Comparison of ENCODE assay signal across 8 mouse cellular contexts in the genomic region with DNA sequence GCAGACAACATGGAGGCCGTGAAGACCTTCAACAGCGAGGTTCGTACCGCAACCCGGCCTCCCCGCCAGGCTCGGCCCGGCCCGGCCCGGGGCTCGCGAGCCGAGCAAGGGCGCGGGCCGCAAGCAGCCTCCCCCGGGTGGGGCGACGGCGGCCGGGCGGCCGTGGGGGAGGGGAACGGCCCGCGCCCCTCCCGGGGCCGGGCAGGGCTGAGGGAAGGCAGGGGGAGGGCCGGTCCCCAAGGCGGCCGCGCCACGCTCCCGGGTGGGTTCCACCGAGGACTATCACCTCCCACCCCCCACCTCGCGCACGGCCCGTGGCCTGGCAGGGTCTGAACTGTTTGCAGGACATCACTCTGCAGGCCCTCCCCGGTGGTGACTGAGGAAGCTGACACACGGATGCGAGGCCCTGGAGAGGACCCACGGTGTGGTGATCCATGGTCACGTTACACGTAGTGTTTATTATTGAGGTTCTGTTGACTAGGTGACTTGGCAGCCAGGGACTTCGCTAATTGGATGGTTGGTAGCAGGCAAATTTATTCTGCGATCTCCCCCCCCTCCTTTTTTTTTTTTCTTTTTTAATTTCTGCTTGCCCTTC. TPM values are rescaled to one million over a fixed set of nuclear protein-coding genes. Genes with fewer than 3 reads are reported as not detected.
A peak's percentile ranks its signal among the peaks of the same experiment; 100 is the strongest.
DNase-seq lines count a peak whose midpoint lies in the region; ATAC-seq and TF ChIP-seq lines count a peak whose summit lies in the region.

No protein-coding gene starts in this region.

- peak overlapping the region; percentile 45 for H3K4me2 ChIP-seq in limb, embryonic 15.5 days
- peak overlapping the region; percentile 50 for H3K4me2 ChIP-seq in midbrain, postnatal 0 days (ENCODE audit: low read depth, low read length, poor library complexity, severe bottlenecking)

- peak overlapping the region; percentile 95 for H3K9ac ChIP-seq in limb, embryonic 15.5 days
- H3K9ac ChIP-seq in midbrain, postnatal 0 days (replicated peaks; ENCODE audit: low read length, poor library complexity, severe bottlenecking), result peak overlapping the region; percentile 94

- no peak for TF ChIP-seq CTCF in kidney, adult 2 months (conservative IDR thresholded peaks at IDR 0.05; ENCODE audit: insufficient read depth, insufficient read length, low read depth, low read length)
- TF ChIP-seq CTCF in midbrain, postnatal 0 days (IDR thresholded peaks at IDR 0.05), result no peak

- H3K27me3 ChIP-seq in kidney, adult 2 months (replicated peaks; ENCODE audit: control insufficient read depth, insufficient read depth, low read length), result no peaks in the 10 kb centered on the region
- no peaks in the 10 kb centered on the region for H3K27me3 ChIP-seq in limb, embryonic 15.5 days
- no peaks in the 10 kb centered on the region for H3K27me3 ChIP-seq in midbrain, postnatal 0 days (ENCODE audit: insufficient read depth, low read length)

- peak overlapping the region; percentile 99 for H3K4me3 ChIP-seq in kidney, adult 2 months (ENCODE audit: insufficient read depth, low read depth, low read length)
- peak overlapping the region; percentile 80 for H3K4me3 ChIP-seq in limb, embryonic 15.5 days
- H3K4me3 ChIP-seq in midbrain, postnatal 0 days (ENCODE audit: low read depth, low read length), result peak overlapping the region; percentile 75

- WGBS in kidney, adult 2 months, result under 1% methylated on average over 42 of the region's 47 CpGs
- WGBS in limb, embryonic 15.5 days, result under 1% methylated on average over 27 of the region's 47 CpGs
- 0% methylated on average over 23 of the region's 47 CpGs for WGBS in midbrain, postnatal 0 days

- intact Hi-C loops in gastrocnemius, postnatal 14 days (cut with DNase I; ENCODE audit: low total_unique reads), result no loop called here

- H3K27ac ChIP-seq in kidney, adult 2 months (ENCODE audit: insufficient read depth, low read depth, low read length), result peak overlapping the region; percentile 100
- peak overlapping the region; percentile 99 for H3K27ac ChIP-seq in limb, embryonic 15.5 days
- peak overlapping the region; percentile 97 for H3K27ac ChIP-seq in midbrain, postnatal 0 days (ENCODE audit: low read depth, low read length)

- no peaks in the 10 kb centered on the region for H3K9me3 ChIP-seq in limb, embryonic 15.5 days
- H3K9me3 ChIP-seq in midbrain, postnatal 0 days (ENCODE audit: low read length), result no peaks in the 10 kb centered on the region

- TF ChIP-seq POLR2A in kidney, adult 2 months (IDR thresholded peaks at IDR 0.05; ENCODE audit: low read depth, low read length), result no peak

- peak; percentile 77 for ATAC-seq in limb, embryonic 15.5 days (ENCODE audit: insufficient number of reproducible peaks, low FRiP score, low TSS enrichment, low read depth)
- peak; percentile 47 for ATAC-seq in midbrain, postnatal 0 days (ENCODE audit: low FRiP score)

- DNase-seq in ovary, adult 18-20 months (ENCODE audit: low spot score), result peak; percentile 38
- DNase-seq in ovary, postnatal 36 days (ENCODE audit: low spot score), result no peak
- DNase-seq in embryo, embryonic 10.5 days (ENCODE audit: low spot score), result peak; percentile 57
- DNase-seq in gastrocnemius, postnatal 14 days, result peak; percentile 64
- peak; percentile 65 for DNase-seq in kidney, adult 2 months
- DNase-seq in midbrain, postnatal 0 days (ENCODE audit: low spot score), result peak; percentile 51
- peak; percentile 29 to 49 for DNase-seq in spleen, postnatal 14 days (ENCODE audit: low spot score in 2 of 2)

- no peaks in the 10 kb centered on the region for H3K36me3 ChIP-seq in kidney, adult 2 months (ENCODE audit: control insufficient read depth, insufficient read depth, low read length)
- H3K36me3 ChIP-seq in limb, embryonic 15.5 days, result no peaks in the 10 kb centered on the region
- H3K36me3 ChIP-seq in midbrain, postnatal 0 days (ENCODE audit: insufficient read depth, low read length), result no peaks in the 10 kb centered on the region

- peaks cover 11% of the 10 kb centered on the region; the same call in 1 of the 2 replicates for H3K4me1 ChIP-seq in kidney, adult 2 months (ENCODE audit: control insufficient read depth, insufficient read depth, low read length)
- peaks cover 19% of the 10 kb centered on the region; the same call in 1 of the 2 replicates for H3K4me1 ChIP-seq in limb, embryonic 15.5 days
- no peaks in the 10 kb centered on the region for H3K4me1 ChIP-seq in midbrain, postnatal 0 days (ENCODE audit: insufficient read depth, low read length)

RNA-seq across cellular contexts. Expression of a gene that starts 0.7 kb away (rescaled TPM):
- total RNA-seq in gastrocnemius, postnatal 14 days (2021), result 10 to 100 TPM; 22.5 to 25.8 TPM
- polyA plus RNA-seq in kidney, adult 2 months (2012; rRNA removed), result 21.9 and 22.6 TPM in 2 replicates
- 18.7 and 19.1 TPM in 2 replicates for polyA plus RNA-seq in limb, embryonic 15.5 days (2015; fragmentation: Nextera tagmentation; extraction: Ambion mirVana)
- 56.0 and 59.8 TPM in 2 replicates for total RNA-seq in midbrain, postnatal 0 days (2014; rRNA removed)
- polyA plus RNA-seq in midbrain, postnatal 0 days (2015; fragmentation: Nextera tagmentation; extraction: Ambion mirVana), result 13.4 and 15.8 TPM in 2 replicates
